Mouse (Mus musculus): ENCODE results near the gene Vsig10.

DNA sequence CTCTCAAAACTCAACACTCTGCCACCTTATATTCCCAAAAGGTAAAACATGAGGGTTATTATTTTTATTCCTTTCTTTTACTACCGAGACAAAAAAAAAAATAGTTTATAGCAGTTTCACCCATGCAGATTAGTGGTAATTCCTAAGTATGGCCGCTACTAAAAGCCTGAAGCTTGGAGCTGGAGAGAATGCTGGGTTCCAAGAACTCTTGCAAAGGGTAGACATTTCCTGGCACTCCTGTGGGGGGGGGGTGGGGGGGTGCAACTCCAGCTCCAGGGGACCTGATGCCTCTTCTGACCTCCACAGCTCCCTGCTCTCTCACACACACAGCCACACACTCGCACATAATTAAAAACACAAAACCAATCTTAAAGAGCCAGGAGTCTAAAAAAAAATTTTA is 32.6 kb upstream of the Vsig10 start:
- TF ChIP-seq CTCF (IDR thresholded peaks at IDR 0.05) (no peak), EP300 (IDR thresholded peaks at IDR 0.05) (no peak)
